Mouse (Mus musculus) MEL (cell line): ENCODE results near the gene Ndel1. TPM values are rescaled to one million over a fixed set of nuclear protein-coding genes. Genes with fewer than 3 reads are reported as not detected.

Experiments
- DNase-seq: peaks from one replicate; pipeline ENCODE4 v3.0.0; 2011; ENCODE audit warnings: low read depth, low spot score
- H3K27ac ChIP-seq: 2 replicates; pipeline ENCODE4 v1.5.1; 2012; ENCODE audit warnings: low read depth, mild to moderate bottlenecking, control low read depth, low read length, moderate library complexity; ENCODE audit not compliant: control insufficient read depth
- H3K27me3 ChIP-seq, 2 experiments: fragments of 150-350 bp in 1 of 2; sonication (generic) in 1 of 2; 2 replicates each; pipeline ENCODE4 v1.6.1; 2012; ENCODE audit warnings: low read length in 2 of 2, mild to moderate bottlenecking in 2 of 2, improper control_type of control experiment in 1 of 2, moderate library complexity in 1 of 2; ENCODE audit not compliant: insufficient read depth in 2 of 2, control insufficient read depth in 1 of 2
- H3K36me3 ChIP-seq, 2 experiments: 2 replicates each; pipeline ENCODE4 v1.6.1; 2012 to 2014; ENCODE audit warnings: low read length in 2 of 2, improper control_type of control experiment in 1 of 2, inconsistent platforms in 1 of 2, mild to moderate bottlenecking in 1 of 2; ENCODE audit not compliant: insufficient read depth in 2 of 2, control insufficient read depth in 1 of 2
- H3K4me1 ChIP-seq, 2 experiments: fragments of 150-350 bp in 1 of 2; sonication (generic) in 1 of 2; 2 replicates each; pipeline ENCODE4 v1.6.1; 2012; ENCODE audit warnings: low read length in 2 of 2, improper control_type of control experiment in 1 of 2, mild to moderate bottlenecking in 1 of 2; ENCODE audit not compliant: insufficient read depth in 2 of 2, control insufficient read depth in 1 of 2
- H3K4me3 ChIP-seq, 2 experiments: fragments of 150-350 bp in 1 of 2; sonication (generic) in 1 of 2; 2 replicates each; pipeline ENCODE4 v1.5.1; 2012; ENCODE audit warnings: low read depth in 2 of 2, low read length in 2 of 2, mild to moderate bottlenecking in 2 of 2, moderate library complexity in 2 of 2, control low read depth in 1 of 2, improper control_type of control experiment in 1 of 2; ENCODE audit not compliant: control insufficient read depth in 1 of 2, insufficient read depth in 1 of 2
- H3K79me2 ChIP-seq: 2 replicates; pipeline ENCODE4 v1.6.1; 2012; ENCODE audit warnings: mild to moderate bottlenecking, low read length, moderate library complexity; ENCODE audit not compliant: control insufficient read depth, poor library complexity, insufficient read depth
- H3K9ac ChIP-seq: 2 replicates; pipeline ENCODE4 v1.6.1; 2012; ENCODE audit warnings: low read depth, mild to moderate bottlenecking, control low read depth, low read length, moderate library complexity; ENCODE audit not compliant: control insufficient read depth, poor library complexity, severe bottlenecking
- H3K9me3 ChIP-seq: fragments of 150-350 bp; sonication (generic); replicated peaks from 2 replicates; pipeline ENCODE4 v1.6.1; 2012; ENCODE audit warnings: mild to moderate bottlenecking, low read length, improper control_type of control experiment, moderate library complexity; ENCODE audit not compliant: insufficient read depth
- CTCF ChIP-seq, 3 experiments: IDR thresholded peaks in 2 of 3; conservative IDR thresholded peaks in 1 of 3; 2 replicates each; pipeline ENCODE4 v1.5.1; 2011 to 2012; ENCODE audit warnings: low read length in 3 of 3, low read depth in 2 of 3, mild to moderate bottlenecking in 2 of 3, improper control_type of control experiment in 1 of 3, inconsistent platforms in 1 of 3, mixed read lengths in 1 of 3, moderate library complexity in 1 of 3; ENCODE audit not compliant: control insufficient read depth in 1 of 3, insufficient read depth in 1 of 3, poor library complexity in 1 of 3, severe bottlenecking in 1 of 3
- E2F4 ChIP-seq: IDR thresholded peaks from 2 replicates; pipeline ENCODE4 v1.6.1; 2011; ENCODE audit warnings: low read depth, low read length, improper control_type of control experiment, borderline replicate concordance
- ELF1 ChIP-seq: IDR thresholded peaks from 2 replicates; pipeline ENCODE4 v1.6.1; 2014; ENCODE audit warnings: low read depth, mild to moderate bottlenecking, inconsistent platforms, low read length, improper control_type of control experiment, moderate library complexity
- GABPA ChIP-seq: IDR thresholded peaks from 2 replicates; pipeline ENCODE4 v1.6.1; 2012; ENCODE audit warnings: low read depth, mild to moderate bottlenecking, inconsistent platforms, low read length, improper control_type of control experiment, moderate library complexity
- GATA1 ChIP-seq: IDR thresholded peaks from 2 replicates; pipeline ENCODE4 v1.6.1; 2011; ENCODE audit warnings: low read depth, low read length, improper control_type of control experiment
- HCFC1 ChIP-seq: IDR thresholded peaks from 2 replicates; pipeline ENCODE4 v1.6.1; 2012; ENCODE audit warnings: low read depth, mild to moderate bottlenecking, inconsistent platforms, low read length, improper control_type of control experiment, moderate library complexity
- JUND ChIP-seq: IDR thresholded peaks from 2 replicates; pipeline ENCODE4 v1.6.1; 2011; ENCODE audit warnings: low read depth, mild to moderate bottlenecking, improper control_type of control experiment, low read length
- KAT2A ChIP-seq: conservative IDR thresholded peaks from 2 replicates; pipeline ENCODE4 v1.6.1; 2012; ENCODE audit warnings: low read depth, low read length, improper control_type of control experiment, inconsistent platforms
- MAFK ChIP-seq: IDR thresholded peaks from 2 replicates; pipeline ENCODE4 v1.6.1; 2011; ENCODE audit warnings: low read depth, mild to moderate bottlenecking, low read length, improper control_type of control experiment, borderline replicate concordance
- MYB ChIP-seq: IDR thresholded peaks from 2 replicates; pipeline ENCODE4 v1.6.1; 2011; ENCODE audit warnings: mild to moderate bottlenecking, low read depth, low read length, improper control_type of control experiment
- MYC ChIP-seq: IDR thresholded peaks from 2 replicates; pipeline ENCODE4 v1.6.1; 2011; ENCODE audit warnings: low read depth, mild to moderate bottlenecking, low read length, improper control_type of control experiment, moderate library complexity
- NELFE ChIP-seq: IDR thresholded peaks from 2 replicates; pipeline ENCODE4 v1.6.1; 2011; ENCODE audit warnings: low read depth, low read length, improper control_type of control experiment
- NRF1 ChIP-seq: IDR thresholded peaks from 2 replicates; pipeline ENCODE4 v1.6.1; 2014; ENCODE audit warnings: low read depth, mild to moderate bottlenecking, inconsistent platforms, low read length, improper control_type of control experiment, moderate library complexity; ENCODE audit not compliant: poor library complexity, insufficient read depth, severe bottlenecking
- POLR2AphosphoS5 ChIP-seq: IDR thresholded peaks from 2 replicates; pipeline ENCODE4 v1.6.1; 2012; ENCODE audit warnings: low read depth, borderline replicate concordance, mild to moderate bottlenecking, inconsistent platforms, low read length, moderate library complexity, mixed read lengths
- RAD21 ChIP-seq: IDR thresholded peaks from 2 replicates; pipeline ENCODE4 v1.6.1; 2011; ENCODE audit warnings: mild to moderate bottlenecking, low read depth, low read length, improper control_type of control experiment
- SIN3A ChIP-seq: IDR thresholded peaks from 2 replicates; pipeline ENCODE4 v1.6.1; 2012; ENCODE audit warnings: low read length, improper control_type of control experiment, inconsistent platforms
- SMC3 ChIP-seq: IDR thresholded peaks from 2 replicates; pipeline ENCODE4 v1.6.1; 2011; ENCODE audit warnings: low read depth, low read length, improper control_type of control experiment
- TAL1 ChIP-seq: IDR thresholded peaks from 2 replicates; pipeline ENCODE4 v1.6.1; 2012; ENCODE audit warnings: mild to moderate bottlenecking, inconsistent platforms, low read length, moderate library complexity, mixed read lengths
- TBP ChIP-seq: IDR thresholded peaks from 2 replicates; pipeline ENCODE4 v1.8.0; 2011; ENCODE audit warnings: low read depth, low read length, improper control_type of control experiment
- UBTF ChIP-seq: IDR thresholded peaks from 2 replicates; pipeline ENCODE4 v1.6.1; 2012; ENCODE audit warnings: low read depth, mild to moderate bottlenecking, inconsistent platforms, low read length, improper control_type of control experiment, moderate library complexity, borderline replicate concordance; ENCODE audit not compliant: insufficient read depth
- ZC3H11A ChIP-seq: IDR thresholded peaks from 2 replicates; pipeline ENCODE4 v1.6.1; 2012; ENCODE audit warnings: low read depth, mild to moderate bottlenecking, inconsistent platforms, low read length, improper control_type of control experiment
- ZMIZ1 ChIP-seq: IDR thresholded peaks from 2 replicates; pipeline ENCODE4 v1.6.1; 2012; ENCODE audit warnings: low read depth, mild to moderate bottlenecking, inconsistent platforms, low read length, improper control_type of control experiment, moderate library complexity
- ZNF384 ChIP-seq: IDR thresholded peaks from 2 replicates; pipeline ENCODE4 v1.6.1; 2012; ENCODE audit warnings: low read depth, mild to moderate bottlenecking, inconsistent platforms, low read length, improper control_type of control experiment
- polyA plus RNA-seq, 2 experiments: library from polyadenylated mRNA; stranded (reverse) in 1 of 2; unstranded in 1 of 2; fragments of >175 nt in 1 of 2; fragments of >200 nt in 1 of 2; gene quantifications; 2 replicates each; pipeline versions ENCODE4 v1.2.1 to v1.2.4; 2012; ENCODE audit warnings: low replicate concordance in 2 of 2, low read depth in 1 of 2; ENCODE audit not compliant: insufficient read length in 2 of 2, insufficient read depth in 1 of 2, missing spikeins in 1 of 2
- total RNA-seq: library from RNA; depleted of rRNA; stranded (reverse); fragments of 300-350 nt; gene quantifications from 2 replicates; pipeline ENCODE4 v1.2.3, GENCODE M21; 2012

Gene Ndel1
- total and polyA plus RNA-seq, 3 experiments: 55.0 to 70.7 (median 61.2) TPM

DNA sequence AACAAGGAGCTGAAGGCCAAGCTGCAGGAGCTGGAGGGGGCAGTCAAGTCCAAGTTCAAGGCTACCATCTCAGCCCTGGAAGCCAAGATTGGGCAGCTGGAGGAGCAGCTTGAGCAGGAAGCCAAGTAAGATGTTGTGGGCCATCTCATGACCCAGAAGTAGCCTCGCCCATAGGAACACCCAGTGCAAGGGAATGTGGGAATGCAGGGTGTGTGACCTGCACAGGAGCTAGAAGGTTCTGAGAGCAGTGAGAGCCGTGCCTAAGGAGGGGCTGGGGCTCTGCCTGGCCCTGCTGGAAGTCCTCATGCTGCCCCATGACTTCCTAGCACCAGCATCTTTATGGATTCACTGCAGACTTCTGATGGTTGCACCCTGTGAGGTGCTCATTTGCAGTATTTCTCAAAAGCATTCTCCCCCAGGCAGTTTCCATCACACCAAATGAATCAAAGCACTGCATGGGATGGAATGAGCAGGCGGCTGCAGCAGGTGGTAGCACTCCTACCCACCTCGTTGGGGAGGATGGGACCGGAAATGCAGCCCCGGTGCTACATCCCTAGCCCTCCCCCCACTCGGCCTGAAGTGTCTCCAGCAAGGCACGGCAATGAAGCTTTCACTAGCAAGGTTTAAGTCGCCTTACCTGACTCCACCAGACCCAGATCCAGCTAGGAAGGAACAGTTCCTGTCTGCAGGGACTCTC, 59.6 kb downstream of the Ndel1 start:
- H3K27ac ChIP-seq: no peak overlapping the region
- no peak overlapping the region for H3K9ac ChIP-seq
- no peak for DNase-seq
- no peaks in the 10 kb centered on the region for H3K27me3 ChIP-seq
- no peak for TF ChIP-seq ZNF384
- no peak for TF ChIP-seq HCFC1
- no peak for TF ChIP-seq TAL1
- TF ChIP-seq NRF1: no peak
- TF ChIP-seq MAFK: no peak
- no peak for TF ChIP-seq ELF1
- TF ChIP-seq SIN3A: no peak
- TF ChIP-seq E2F4: no peak
- TF ChIP-seq MYC: no peak
- TF ChIP-seq, all 39 proteins: peak for 0
- Histone ChIP-seq H3K79me2 (no peaks in the 10 kb centered on the region), H3K4me1 (no peaks in the 10 kb centered on the region), H3K9me3 (no peaks in the 10 kb centered on the region), H3K4me3 (no peak overlapping the region), H3K36me3 (peaks cover 0 to 31% of the 10 kb centered on the region in 2 experiments; a peak in 2 of 4 replicates)

DNA sequence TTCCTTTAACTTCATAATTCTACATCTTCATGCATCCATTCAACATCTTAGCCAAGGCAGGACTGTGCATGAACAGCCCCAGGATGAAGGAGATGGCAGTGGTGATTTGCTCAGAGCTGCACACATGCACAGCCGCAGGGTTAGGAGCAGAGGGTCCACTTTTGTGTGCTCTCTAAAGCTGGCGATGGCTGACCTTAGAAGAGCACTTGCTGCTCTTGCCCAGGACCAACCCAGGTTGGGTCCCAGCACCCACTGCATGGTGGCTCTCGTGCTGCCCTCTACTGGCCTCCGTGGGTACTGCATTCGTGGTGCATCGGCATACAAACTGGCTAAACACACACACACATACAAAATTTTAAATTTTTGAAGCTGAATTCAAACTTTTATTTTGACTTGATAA, 63.9 kb downstream of the Ndel1 start:
- Histone ChIP-seq H3K9me3 (no peaks in the 10 kb centered on the region), H3K27me3 (no peaks in the 10 kb centered on the region), H3K4me1 (no peaks in the 10 kb centered on the region), H3K79me2 (no peaks in the 10 kb centered on the region), H3K36me3 (peaks cover 0 to 33% of the 10 kb centered on the region in 2 experiments; a peak in 2 of 4 replicates), H3K9ac (no peak overlapping the region), H3K4me3 (no peak overlapping the region), H3K27ac (no peak overlapping the region)
- TF ChIP-seq RAD21 (peak; percentile 63), ZC3H11A (peak; percentile 49), SMC3 (peak; percentile 79), UBTF (no peak), CTCF (IDR thresholded peaks at IDR 0.05 in 2 of 3, conservative IDR thresholded peaks at IDR 0.05 in 1 of 3; ENCODE audit: control insufficient read depth in 1 of 3, insufficient read depth in 1 of 3, low read depth in 2 of 3, low read length in 3 of 3, poor library complexity in 1 of 3, severe bottlenecking in 1 of 3) (peak; percentile 88 to 97 (median 89)), JUND (peak; percentile 40; the same call in 1 of the 2 replicates), SIN3A (no peak)
- peak; percentile 81 for DNase-seq

DNA sequence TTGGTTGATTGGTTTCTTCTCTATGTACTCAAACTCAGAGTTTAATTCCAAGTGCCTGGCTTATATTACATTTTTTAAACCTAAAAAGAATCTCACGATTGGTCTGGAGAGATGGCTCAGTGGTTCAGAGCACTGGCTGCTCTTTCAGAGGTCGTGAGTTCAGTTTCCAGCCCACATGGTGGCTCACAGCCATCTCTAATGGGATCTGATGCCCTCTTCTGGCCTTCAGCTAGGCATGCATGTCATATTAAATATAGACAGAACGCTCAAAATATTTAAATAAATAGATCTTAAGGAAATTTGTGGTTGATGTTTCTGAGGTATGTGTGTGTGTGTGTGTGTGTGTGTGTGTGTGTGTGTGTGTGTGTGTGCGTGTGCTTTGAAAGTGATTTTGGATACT, 66.5 kb downstream of the Ndel1 start:
- Histone ChIP-seq H3K36me3 (peaks cover 0 to 33% of the 10 kb centered on the region in 2 experiments; a peak in 2 of 4 replicates), H3K9ac (no peak overlapping the region), H3K79me2 (no peaks in the 10 kb centered on the region), H3K4me1 (no peaks in the 10 kb centered on the region), H3K27me3 (no peaks in the 10 kb centered on the region), H3K9me3 (no peaks in the 10 kb centered on the region), H3K4me3 (no peak overlapping the region), H3K27ac (no peak overlapping the region)
- DNase-seq: peak; percentile 40
- TF ChIP-seq POLR2AphosphoS5: no peak
- no peak for TF ChIP-seq TBP
- no peak for TF ChIP-seq ZNF384
- no peak for TF ChIP-seq ZMIZ1
- no peak for TF ChIP-seq NELFE
- TF ChIP-seq GATA1: no peak
- no peak for TF ChIP-seq MYB
- TF ChIP-seq MYC: no peak
- peak; percentile 21 for TF ChIP-seq RAD21
- no peak for TF ChIP-seq NRF1
- TF ChIP-seq SMC3: peak; percentile 51
- no peak for TF ChIP-seq UBTF
- 0 out of 2 replicates have a peak, but pooled peaks have one; percentile 17 for TF ChIP-seq ZC3H11A
- no peak for TF ChIP-seq GABPA
- peak; percentile 22 to 42 (median 36) for TF ChIP-seq CTCF (IDR thresholded peaks at IDR 0.05 in 2 of 3, conservative IDR thresholded peaks at IDR 0.05 in 1 of 3; ENCODE audit: control insufficient read depth in 1 of 3, insufficient read depth in 1 of 3, low read depth in 2 of 3, low read length in 3 of 3, poor library complexity in 1 of 3, severe bottlenecking in 1 of 3)
- no peak for TF ChIP-seq KAT2A
- TF ChIP-seq MAFK: no peak
